Mouse (Mus musculus): ENCODE measurements around the gene Stag3. TPM values are rescaled to one million over a fixed set of nuclear protein-coding genes. Genes with fewer than 3 reads are reported as not detected.

The Stag3 gene
- polyA plus RNA-seq, 1 experiment from 2014 or later: 1.7 TPM

- Histone ChIP-seq H3K4me3 (replicated peaks; ENCODE audit: low read depth, low read length) (peak within 1 kb of the TSS; percentile 63), H3K9ac (ENCODE audit: low read depth, low read length) (peak within 1 kb of the TSS; percentile 63), H3K27ac (peak within 1 kb of the TSS; percentile 68), H3K27me3 (ENCODE audit: insufficient read depth, low read length) (no peaks in the 10 kb centered on the region), H3K36me3 (ENCODE audit: insufficient read depth, low read length) (peaks cover 13% of the 10 kb centered on the region), H3K9me3 (replicated peaks; ENCODE audit: low read length) (no peaks in the 10 kb centered on the region), H3K4me1 (replicated peaks; ENCODE audit: insufficient read depth, low read length) (0 out of 2 replicates have a peak, but pooled peaks cover 4% of the 10 kb centered on the region), H3K4me2 (ENCODE audit: low read length) (peak within 1 kb of the TSS; percentile 71)
- peak; percentile 98 for DNase-seq (ENCODE audit: low spot score)
- under 1% methylated on average over 38 of the region's 38 CpGs for WGBS
- TF ChIP-seq CTCF (IDR thresholded peaks at IDR 0.05; ENCODE audit: low read depth): peak; percentile 58
- ATAC-seq (replicated peaks; ENCODE audit: low FRiP score, low read depth): peak; percentile 100
These were observed 24.5 kb upstream of the Stag3 start, which contains the start of gene Lamtor4 for GRCm38 (mm10) chr5:138255353-138256093. Lamtor4 (plus strand) TSS chr5:138255482.

- peak; percentile 26 for ATAC-seq (replicated peaks; ENCODE audit: low FRiP score, low read depth)
- Histone ChIP-seq H3K4me1 (replicated peaks; ENCODE audit: insufficient read depth, low read length) (0 out of 2 replicates have a peak, but pooled peaks cover 4% of the 10 kb centered on the region), H3K4me2 (ENCODE audit: low read length) (peak overlapping the region; percentile 71), H3K9ac (ENCODE audit: low read depth, low read length) (peak overlapping the region; percentile 63), H3K27ac (peak overlapping the region; percentile 68), H3K9me3 (replicated peaks; ENCODE audit: low read length) (no peaks in the 10 kb centered on the region), H3K36me3 (ENCODE audit: insufficient read depth, low read length) (peaks cover 18% of the 10 kb centered on the region), H3K4me3 (replicated peaks; ENCODE audit: low read depth, low read length) (peak overlapping the region; percentile 63), H3K27me3 (ENCODE audit: insufficient read depth, low read length) (no peaks in the 10 kb centered on the region)
- no peak for DNase-seq (ENCODE audit: low spot score)
- 16% methylated on average over 7 of the region's 7 CpGs for WGBS
- TF ChIP-seq CTCF (IDR thresholded peaks at IDR 0.05; ENCODE audit: low read depth): no peak
These were observed 24.0 kb upstream of the Stag3 start for GRCm38 (mm10) chr5:138256094-138256467.

GRCm38 (mm10) chr5:138256966-138257584 is 23.0 kb upstream of the Stag3 start:
- no peak overlapping the region for H3K4me3 ChIP-seq (replicated peaks; ENCODE audit: low read depth, low read length)

GRCm38 (mm10) chr5:138257585-138257978 is 22.5 kb upstream of the Stag3 start:
- Histone ChIP-seq H3K4me1 (replicated peaks; ENCODE audit: insufficient read depth, low read length) (peaks cover 8% of the 10 kb centered on the region), H3K9me3 (replicated peaks; ENCODE audit: low read length) (no peaks in the 10 kb centered on the region), H3K27ac (no peak overlapping the region), H3K36me3 (ENCODE audit: insufficient read depth, low read length) (peaks cover 18% of the 10 kb centered on the region), H3K4me2 (ENCODE audit: low read length) (no peak overlapping the region), H3K27me3 (ENCODE audit: insufficient read depth, low read length) (no peaks in the 10 kb centered on the region), H3K4me3 (replicated peaks; ENCODE audit: low read depth, low read length) (no peak overlapping the region), H3K9ac (ENCODE audit: low read depth, low read length) (no peak overlapping the region)
- no peak for DNase-seq (ENCODE audit: low spot score)
- no peak for ATAC-seq (replicated peaks; ENCODE audit: low FRiP score, low read depth)
- WGBS: 92% methylated on average over 4 of the region's 4 CpGs
- TF ChIP-seq CTCF (IDR thresholded peaks at IDR 0.05; ENCODE audit: low read depth): no peak

More at GRCm38 (mm10) chr5:138256966-138257584, 23.0 kb upstream of the Stag3 start:
- no peaks in the 10 kb centered on the region for H3K27me3 ChIP-seq (ENCODE audit: insufficient read depth, low read length)
- no peak overlapping the region for H3K4me2 ChIP-seq (ENCODE audit: low read length)
- H3K4me1 ChIP-seq (replicated peaks; ENCODE audit: insufficient read depth, low read length): 0 out of 2 replicates have a peak, but pooled peaks cover 4% of the 10 kb centered on the region
- no peak overlapping the region for H3K9ac ChIP-seq (ENCODE audit: low read depth, low read length)
- no peak for ATAC-seq (replicated peaks; ENCODE audit: low FRiP score, low read depth)
- no peaks in the 10 kb centered on the region for H3K9me3 ChIP-seq (replicated peaks; ENCODE audit: low read length)
- WGBS: 86% methylated on average over 10 of the region's 10 CpGs
- no peak overlapping the region for H3K27ac ChIP-seq
- no peak for DNase-seq (ENCODE audit: low spot score)
- no peak for TF ChIP-seq CTCF (IDR thresholded peaks at IDR 0.05; ENCODE audit: low read depth)
- H3K36me3 ChIP-seq (ENCODE audit: insufficient read depth, low read length): peaks cover 18% of the 10 kb centered on the region

- Histone ChIP-seq H3K27ac (no peak overlapping the region), H3K9me3 (replicated peaks; ENCODE audit: low read length) (no peaks in the 10 kb centered on the region), H3K36me3 (ENCODE audit: insufficient read depth, low read length) (peaks cover 18% of the 10 kb centered on the region), H3K4me3 (replicated peaks; ENCODE audit: low read depth, low read length) (no peak overlapping the region), H3K4me2 (ENCODE audit: low read length) (no peak overlapping the region), H3K4me1 (replicated peaks; ENCODE audit: insufficient read depth, low read length) (peaks cover 13% of the 10 kb centered on the region), H3K9ac (ENCODE audit: low read depth, low read length) (no peak overlapping the region), H3K27me3 (ENCODE audit: insufficient read depth, low read length) (no peaks in the 10 kb centered on the region)
- DNase-seq (ENCODE audit: low spot score) (no peak), ATAC-seq (replicated peaks; ENCODE audit: low FRiP score, low read depth) (no peak)
- TF ChIP-seq CTCF (IDR thresholded peaks at IDR 0.05; ENCODE audit: low read depth): no peak
- WGBS: 75% methylated on average over 3 of the region's 3 CpGs
These were observed 22.0 kb upstream of the Stag3 start for GRCm38 (mm10) chr5:138258078-138258477.

- 73% methylated on average over 6 of the region's 6 CpGs for WGBS
- DNase-seq (ENCODE audit: low spot score): no peak
- Histone ChIP-seq H3K27me3 (ENCODE audit: insufficient read depth, low read length) (no peaks in the 10 kb centered on the region), H3K9ac (ENCODE audit: low read depth, low read length) (no peak overlapping the region), H3K4me1 (replicated peaks; ENCODE audit: insufficient read depth, low read length) (peaks cover 16% of the 10 kb centered on the region), H3K4me2 (ENCODE audit: low read length) (no peak overlapping the region), H3K36me3 (ENCODE audit: insufficient read depth, low read length) (peaks cover 18% of the 10 kb centered on the region), H3K4me3 (replicated peaks; ENCODE audit: low read depth, low read length) (no peak overlapping the region), H3K9me3 (replicated peaks; ENCODE audit: low read length) (no peaks in the 10 kb centered on the region), H3K27ac (no peak overlapping the region)
- no peak for TF ChIP-seq CTCF (IDR thresholded peaks at IDR 0.05; ENCODE audit: low read depth)
- ATAC-seq (replicated peaks; ENCODE audit: low FRiP score, low read depth): no peak
These were observed 21.5 kb upstream of the Stag3 start for GRCm38 (mm10) chr5:138258542-138258941.

All from kidney, postnatal 0 days (tissue).